Mouse (Mus musculus): ENCODE measurements around the gene Fmn2.

Gene Fmn2

GRCm38 (mm10) chr1:174557211-174557610 lies 55.6 kb downstream of the Fmn2 start:
- DNase-seq (ENCODE audit: low spot score in 2 of 2): no peak

DNA sequence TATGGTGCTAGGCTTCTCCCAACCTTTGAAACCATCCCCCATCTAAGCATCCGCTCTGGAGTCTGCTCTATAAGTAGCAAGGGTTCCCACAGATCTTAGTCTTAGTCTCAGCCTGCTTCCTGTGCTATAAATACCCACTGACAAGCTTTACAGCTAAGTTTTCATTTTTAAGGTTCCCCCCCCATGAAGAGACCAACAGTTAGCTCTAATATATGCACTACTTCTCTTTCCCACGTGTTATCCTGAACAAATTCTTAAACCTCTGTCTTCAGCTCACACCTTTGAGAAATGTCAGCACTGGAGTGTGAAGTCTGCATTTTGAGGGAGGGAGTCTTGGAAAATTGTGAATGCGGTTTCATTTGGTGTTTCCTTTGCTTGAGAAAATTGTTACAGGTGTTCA lies 56.2 kb downstream of the Fmn2 start:
- DNase-seq (ENCODE audit: low spot score in 2 of 2): no peak

DNA sequence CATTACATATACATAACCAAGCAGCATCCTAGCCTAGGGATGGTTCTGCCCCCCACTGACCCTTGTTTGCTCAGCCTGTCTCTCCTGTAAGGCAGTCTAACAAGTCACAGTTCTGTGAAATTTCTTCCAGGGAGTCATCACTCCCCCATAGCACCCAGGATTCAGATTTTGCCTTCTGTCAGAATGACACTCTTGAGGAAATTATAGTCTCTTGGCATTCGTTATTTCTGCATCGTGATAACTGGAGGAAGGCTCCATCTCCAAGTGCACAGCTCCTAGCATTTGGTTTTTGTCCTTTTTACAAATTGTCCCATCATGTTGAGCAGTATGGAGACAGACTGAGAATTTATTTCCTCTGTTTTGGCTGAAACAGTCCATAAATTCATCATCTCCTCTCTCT lies 56.9 kb downstream of the Fmn2 start:
- peak in 1 of 2 experiments; percentile 44 for DNase-seq (ENCODE audit: low spot score in 2 of 2)

- DNase-seq (ENCODE audit: low spot score in 2 of 2): no peak
These were observed 62.9 kb downstream of the Fmn2 start for GRCm38 (mm10) chr1:174564561-174564960.

- DNase-seq (ENCODE audit: low spot score in 2 of 2): no peak
These were observed 67.0 kb downstream of the Fmn2 start for GRCm38 (mm10) chr1:174568609-174569008.

- DNase-seq (ENCODE audit: low spot score in 2 of 2): no peak
These were observed 90.9 kb downstream of the Fmn2 start for GRCm38 (mm10) chr1:174592420-174592980.

GRCm38 (mm10) chr1:174594989-174595388 lies 93.4 kb downstream of the Fmn2 start:
- DNase-seq (ENCODE audit: low spot score in 2 of 2): peak; percentile 43 to 47

GRCm38 (mm10) chr1:174597495-174597894 lies 95.9 kb downstream of the Fmn2 start:
- no peak for DNase-seq (ENCODE audit: low spot score in 2 of 2)

- no peak for DNase-seq (ENCODE audit: low spot score in 2 of 2)
These were observed 96.6 kb downstream of the Fmn2 start for GRCm38 (mm10) chr1:174598226-174598625.

- DNase-seq (ENCODE audit: low spot score in 2 of 2): no peak
These were observed 98.4 kb downstream of the Fmn2 start for GRCm38 (mm10) chr1:174600041-174600440.

DNA sequence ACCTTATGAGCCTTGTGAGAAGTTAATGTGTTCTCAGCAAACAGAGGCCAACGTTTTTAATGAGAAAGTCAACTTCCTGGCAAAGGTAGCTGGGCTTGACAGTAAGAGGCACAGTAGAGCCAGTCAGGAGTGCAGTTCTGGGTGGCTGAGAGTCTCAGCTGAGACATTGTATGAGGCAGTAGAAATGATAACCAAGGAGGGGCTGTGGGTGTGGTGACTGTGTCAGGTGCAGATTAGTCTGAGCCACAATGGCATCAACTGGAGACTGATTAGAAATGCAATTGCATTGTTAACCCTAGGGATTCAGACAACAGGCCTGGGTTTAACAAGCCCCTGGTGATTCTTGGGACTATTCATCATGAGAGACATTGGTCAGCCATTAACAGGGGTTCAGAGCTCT lies 99.0 kb downstream of the Fmn2 start:
- DNase-seq (ENCODE audit: low spot score in 2 of 2): no peak

- no peak for DNase-seq (ENCODE audit: low spot score in 2 of 2)
These were observed 115.7 kb downstream of the Fmn2 start for GRCm38 (mm10) chr1:174617368-174617767.

GRCm38 (mm10) chr1:174621512-174621911 lies 119.9 kb downstream of the Fmn2 start:
- DNase-seq (ENCODE audit: low spot score in 2 of 2): no peak

DNA sequence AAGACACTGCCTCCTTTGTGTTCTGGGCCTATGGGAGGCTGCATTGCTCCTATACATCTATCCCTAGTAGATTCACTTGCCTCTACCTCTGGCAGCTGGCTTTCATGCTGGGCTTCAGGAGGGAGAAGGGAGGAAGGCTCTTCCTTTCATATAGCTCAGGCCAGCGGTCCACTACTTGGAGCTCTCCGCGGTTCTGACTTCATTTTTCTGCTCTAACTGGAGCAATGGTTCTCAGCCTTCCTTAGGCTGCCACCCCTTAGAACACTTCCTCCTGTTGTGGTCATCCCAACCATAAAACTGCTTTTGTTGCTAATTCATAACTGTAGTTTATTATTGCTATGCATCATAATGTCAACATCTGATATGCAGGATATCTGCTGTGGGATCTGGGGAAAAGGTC lies 121.4 kb downstream of the Fmn2 start:
- DNase-seq (ENCODE audit: low spot score in 2 of 2): no peak

GRCm38 (mm10) chr1:174630074-174630473 lies 128.4 kb downstream of the Fmn2 start:
- no peak for DNase-seq (ENCODE audit: low spot score in 2 of 2)

GRCm38 (mm10) chr1:174636291-174636690 lies 134.7 kb downstream of the Fmn2 start:
- DNase-seq (ENCODE audit: low spot score in 2 of 2): no peak

DNA sequence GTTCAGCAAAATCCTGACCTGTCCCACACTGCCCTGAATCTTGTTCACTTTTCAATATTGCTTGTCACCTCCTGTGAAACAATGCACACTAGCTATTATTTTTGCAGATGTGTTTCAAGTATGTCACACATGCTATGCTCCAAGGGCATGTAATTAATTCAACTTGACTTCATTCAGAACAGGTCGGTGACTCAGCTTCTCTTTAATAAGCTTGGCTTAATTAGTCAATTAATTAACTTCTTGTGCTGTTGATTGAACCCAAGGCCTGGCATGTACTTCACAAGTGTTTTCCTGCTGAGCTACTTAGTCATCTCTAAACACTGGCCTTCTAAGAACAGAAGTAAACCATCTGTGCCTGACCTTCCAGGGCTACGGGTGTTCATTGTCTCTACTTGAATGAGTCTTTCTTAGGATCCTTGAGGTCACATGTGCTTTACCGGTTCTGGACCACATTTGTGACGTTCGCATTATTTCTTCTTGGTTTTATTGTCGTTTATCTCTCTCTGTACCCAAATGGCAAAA lies 136.0 kb downstream of the Fmn2 start:
- DNase-seq (ENCODE audit: low spot score in 2 of 2): no peak

- no peak for DNase-seq (ENCODE audit: low spot score in 2 of 2)
These were observed 139.3 kb downstream of the Fmn2 start for GRCm38 (mm10) chr1:174640901-174641300.

DNA sequence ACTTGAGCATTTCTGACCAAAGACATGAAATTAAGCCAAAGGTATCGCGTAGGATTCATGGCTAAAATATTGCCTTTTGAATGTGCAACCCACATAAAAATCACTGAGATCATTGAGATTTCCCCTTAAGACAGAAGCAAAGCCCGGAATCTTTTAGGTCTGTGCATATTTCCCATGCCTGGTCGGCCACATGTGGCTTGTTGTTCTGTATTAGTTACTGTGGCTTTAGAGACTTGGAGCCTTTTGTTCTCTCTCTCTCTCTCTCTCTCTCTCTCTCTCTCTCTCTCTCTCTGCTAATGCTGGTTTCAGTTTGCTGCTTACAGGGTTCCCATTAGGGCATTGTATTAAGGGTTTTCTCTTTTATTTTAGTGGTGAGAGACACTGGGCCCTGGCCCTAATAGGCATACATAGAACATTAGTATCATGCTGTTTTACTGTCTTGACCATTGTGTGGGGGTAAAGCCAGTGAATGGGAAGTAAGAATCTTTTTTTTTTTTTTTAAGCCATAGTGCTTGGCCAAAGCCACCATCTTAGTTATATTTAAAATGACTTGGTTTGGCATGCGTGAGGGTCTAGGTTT lies 141.9 kb downstream of the Fmn2 start:
- DNase-seq (ENCODE audit: low spot score in 2 of 2): no peak

- DNase-seq (ENCODE audit: low spot score in 2 of 2): no peak
These were observed 147.8 kb downstream of the Fmn2 start for GRCm38 (mm10) chr1:174649421-174649826.

DNA sequence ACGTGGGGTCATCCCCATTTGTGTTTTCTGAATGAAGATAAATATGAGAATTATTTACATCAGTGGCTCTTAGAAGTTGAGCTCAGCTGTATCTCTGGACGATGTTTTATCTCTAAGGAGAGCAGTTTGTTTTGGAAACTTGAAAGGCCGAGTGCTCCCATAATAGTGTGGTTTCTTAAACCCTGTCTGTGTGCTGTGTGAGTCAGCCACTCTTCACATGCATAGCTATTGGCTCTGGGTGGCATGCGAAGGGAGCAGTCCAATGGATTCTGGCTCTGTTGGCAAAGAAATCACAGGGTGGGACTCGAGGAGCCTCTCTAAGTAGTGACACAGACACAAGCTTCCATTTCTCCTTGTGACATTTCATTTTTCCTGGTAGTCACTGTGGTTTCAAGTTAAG lies 152.9 kb downstream of the Fmn2 start:
- no peak for DNase-seq (ENCODE audit: low spot score in 2 of 2)

DNA sequence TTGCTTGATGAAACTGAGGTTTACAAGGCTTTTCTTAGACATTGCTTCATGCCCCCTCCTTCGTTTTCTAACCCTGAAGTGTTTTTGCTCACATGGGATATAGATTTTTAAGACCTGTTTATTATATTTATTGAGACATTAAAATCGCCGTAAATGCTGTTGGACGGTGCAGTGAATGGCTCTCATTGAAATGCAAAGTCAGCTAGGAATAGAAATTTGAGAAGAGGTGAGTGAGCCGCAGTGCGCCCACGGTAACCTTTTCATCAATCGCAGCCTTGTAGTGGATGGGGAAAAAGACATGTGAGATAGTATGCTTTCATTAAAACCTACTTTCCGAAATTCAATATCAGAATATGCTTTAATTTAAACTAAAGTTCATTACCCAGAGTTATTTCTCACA lies 153.7 kb downstream of the Fmn2 start:
- no peak for DNase-seq (ENCODE audit: low spot score in 2 of 2)

- no peak for DNase-seq (ENCODE audit: low spot score in 2 of 2)
These were observed 154.9 kb downstream of the Fmn2 start for GRCm38 (mm10) chr1:174656554-174656953.
